Mouse (Mus musculus): Measurements from ENCODE around the gene Tmem50b. TPM values are rescaled to one million over a fixed set of nuclear protein-coding genes. Genes with fewer than 3 reads are reported as not detected.

Tmem50b gene
- polyA plus RNA-seq, 1 experiment: 54.1 TPM

GRCm38 (mm10) chr16:91526274-91526673 is 71.3 kb downstream of the Tmem50b start:
- Histone ChIP-seq H3K27ac (ENCODE audit: control insufficient read depth, insufficient read depth, low read depth, low read length) (no peak overlapping the region), H3K4me3 (ENCODE audit: control insufficient read depth, low read depth, low read length) (no peak overlapping the region), H3K36me3 (ENCODE audit: control insufficient read depth, insufficient read depth, low read length) (no peaks in the 10 kb centered on the region), H3K27me3 (ENCODE audit: control insufficient read depth, insufficient read depth, low read length) (no peaks in the 10 kb centered on the region), H3K4me1 (ENCODE audit: control insufficient read depth, insufficient read depth, low read length) (peaks cover 3% of the 10 kb centered on the region; the same call in 1 of the 2 replicates)
- TF ChIP-seq CTCF (IDR thresholded peaks at IDR 0.05; ENCODE audit: control insufficient read depth, insufficient read depth, insufficient replicate concordance, low read depth, low read length) (no peak), POLR2A (IDR thresholded peaks at IDR 0.05; ENCODE audit: control insufficient read depth, low read depth, low read length) (no peak)

Other genes starting within 250 kb of the Tmem50b start
- gene Ifnar2, start 225.0 kb downstream of the Tmem50b start, polyA plus RNA-seq (2012; rRNA removed): 4.4 and 4.7 TPM in 2 replicates
- gene Gm21970, start 206.1 kb downstream of the Tmem50b start, polyA plus RNA-seq (2012; rRNA removed): not detected in 2 replicates
- 6.4 and 7.2 TPM in 2 replicates for gene Il10rb, start 191.6 kb downstream of the Tmem50b start, polyA plus RNA-seq (2012; rRNA removed)
- 6.7 and 7.9 TPM in 2 replicates for gene Ifnar1, start 112.6 kb downstream of the Tmem50b start, polyA plus RNA-seq (2012; rRNA removed)
- 11.4 and 12.4 TPM in 2 replicates for gene Ifngr2, start 50.7 kb downstream of the Tmem50b start, polyA plus RNA-seq (2012; rRNA removed)
- gene Dnajc28, start 21.2 kb upstream of the Tmem50b start, polyA plus RNA-seq (2012; rRNA removed): 9.0 and 12.5 TPM in 2 replicates
- gene Gart, start 49.2 kb upstream of the Tmem50b start, polyA plus RNA-seq (2012; rRNA removed): 22.5 and 24.1 TPM in 2 replicates
- 94.4 and 114 TPM in 2 replicates for gene Son, start 49.7 kb upstream of the Tmem50b start, polyA plus RNA-seq (2012; rRNA removed)
- gene Donson, start 91.0 kb upstream of the Tmem50b start, polyA plus RNA-seq (2012; rRNA removed): 45.4 and 45.8 TPM in 2 replicates
- 21.9 and 27.0 TPM in 2 replicates for gene Cryzl1, start 131.2 kb upstream of the Tmem50b start, polyA plus RNA-seq (2012; rRNA removed)
- gene Itsn1, start 131.5 kb upstream of the Tmem50b start, polyA plus RNA-seq (2012; rRNA removed): 30.5 and 31.7 TPM in 2 replicates

All from testis, adult 2 months (tissue).